Mouse (Mus musculus) midbrain, embryonic 12.5 days (tissue): ENCODE results near the gene Rtl1. TPM values are rescaled to one million over a fixed set of nuclear protein-coding genes. Genes with fewer than 3 reads are reported as not detected.

Experiments used
- ATAC-seq: fragments of 200-750 bp; cut with Nextera tagmentation; 2 replicates; pipeline ENCODE4 v1.8.0; 2017; ENCODE audit warnings: low read depth, moderate TSS enrichment, moderate library complexity; ENCODE audit not compliant: low FRiP score
- H3K27ac ChIP-seq: fragments of 300-500 bp; sonication (generic); replicated peaks from 2 replicates; pipeline ENCODE4 v1.5.1; 2016; ENCODE audit warnings: mild to moderate bottlenecking
- H3K27me3 ChIP-seq: fragments of 300-500 bp; sonication (generic); 2 replicates; pipeline ENCODE4 v1.6.1; 2016; ENCODE audit warnings: mild to moderate bottlenecking
- H3K36me3 ChIP-seq: fragments of 300-500 bp; sonication (generic); 2 replicates; pipeline ENCODE4 v1.6.1; 2016
- H3K4me1 ChIP-seq: fragments of 300-500 bp; sonication (generic); 2 replicates; pipeline ENCODE4 v1.6.1; 2016
- H3K4me2 ChIP-seq: fragments of 300-500 bp; sonication (generic); replicated peaks from 2 replicates; pipeline ENCODE4 v1.6.1; 2016; ENCODE audit warnings: mild to moderate bottlenecking, moderate library complexity
- H3K4me3 ChIP-seq: fragments of 300-500 bp; sonication (generic); 2 replicates; pipeline ENCODE4 v1.5.1; 2016; ENCODE audit warnings: mild to moderate bottlenecking
- H3K9ac ChIP-seq: fragments of 300-500 bp; sonication (generic); replicated peaks from 2 replicates; pipeline ENCODE4 v1.6.1; 2016; ENCODE audit warnings: mild to moderate bottlenecking, moderate library complexity
- H3K9me3 ChIP-seq: fragments of 300-500 bp; sonication (generic); 2 replicates; pipeline ENCODE4 v1.6.1; 2016; ENCODE audit warnings: mild to moderate bottlenecking
- WGBS: fragments of 180-500 bp; shearing (Covaris S2); methylation state at CpG from one replicate; pipeline ENCODE4 v1.1.7; 2016; 5-methylcytosine and 5-hydroxymethylcytosine counted together
- polyA plus RNA-seq: library from polyadenylated mRNA; unstranded; fragments of >200 nt; fragmentation: Nextera tagmentation; extraction: Ambion mirVana; gene quantifications from 2 replicates; pipeline ENCODE4 v1.2.1, GENCODE M21; 2016

Gene Rtl1
- polyA plus RNA-seq, 1 experiment from 2014 or later = 1.2 TPM

DNA sequence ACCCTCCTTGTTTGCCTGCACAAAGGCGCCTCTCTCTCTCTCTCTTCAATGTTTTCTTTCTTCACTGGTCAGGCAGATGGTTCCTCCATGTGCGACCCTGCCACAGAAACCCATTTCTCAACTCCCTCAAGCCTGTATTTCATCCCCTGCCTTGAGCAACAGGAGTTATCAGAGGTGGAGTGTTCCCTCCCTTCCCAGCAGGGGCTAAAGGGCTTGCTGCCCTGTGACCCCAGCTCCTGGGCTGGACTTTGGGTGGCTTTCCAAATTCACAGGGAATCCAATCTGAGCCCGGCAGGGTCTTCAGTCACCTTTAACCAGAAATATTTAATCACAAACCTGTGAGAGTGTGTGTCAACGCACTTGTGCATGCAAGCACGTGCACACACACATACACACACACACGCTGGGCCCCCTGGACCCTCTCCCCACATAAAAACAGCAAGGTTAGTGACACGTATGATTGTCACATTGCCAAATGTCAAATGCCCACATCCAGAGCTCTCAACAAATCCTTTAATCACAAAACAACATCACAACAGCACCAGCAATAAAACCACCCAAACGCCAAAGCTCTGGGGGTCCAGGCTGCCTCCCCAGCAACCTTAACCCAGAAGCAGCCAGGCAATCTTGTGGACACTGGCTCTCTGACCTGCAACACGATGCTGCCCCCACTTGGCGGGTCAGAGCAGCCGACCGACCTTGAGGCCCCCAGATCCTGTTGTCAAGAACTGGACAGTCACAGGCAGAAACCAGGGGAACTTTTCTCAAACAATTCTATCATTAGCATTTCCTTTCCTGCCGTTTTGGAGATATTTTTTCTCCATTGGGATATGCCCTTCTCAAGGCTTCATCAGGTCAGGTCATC, 8.7 kb upstream of the Rtl1 start:
- Histone ChIP-seq H3K4me3 (no peak overlapping the region), H3K4me2 (no peak overlapping the region), H3K4me1 (peaks cover 24% of the 10 kb centered on the region), H3K9me3 (peaks cover 17% of the 10 kb centered on the region), H3K27ac (no peak overlapping the region), H3K36me3 (peaks cover 61% of the 10 kb centered on the region), H3K27me3 (peaks cover 11% of the 10 kb centered on the region), H3K9ac (no peak overlapping the region)
- 46% methylated on average over 13 of the region's 13 CpGs for WGBS
- no peak for ATAC-seq

DNA sequence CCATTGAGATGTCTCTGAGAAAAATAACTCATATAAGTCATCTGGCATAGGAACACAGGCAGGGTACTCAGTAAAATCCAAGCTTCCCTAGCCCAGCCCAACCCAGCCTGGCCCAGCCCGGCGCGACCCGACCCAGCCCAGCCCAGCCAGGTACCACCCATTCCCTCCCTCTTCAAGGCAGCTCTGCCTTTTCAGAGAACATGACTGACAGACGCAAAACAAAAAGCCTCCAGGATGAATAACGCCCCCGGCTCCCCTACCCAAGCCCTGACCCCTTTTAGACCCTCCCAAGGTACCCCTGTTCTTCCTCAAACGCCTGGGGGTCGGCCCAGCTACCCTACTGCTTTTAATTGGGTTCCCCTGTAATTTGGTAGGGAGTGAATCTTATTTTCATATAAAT, 7.8 kb upstream of the Rtl1 start:
- Histone ChIP-seq H3K27ac (no peak overlapping the region), H3K4me2 (no peak overlapping the region), H3K36me3 (peaks cover 61% of the 10 kb centered on the region), H3K9me3 (peaks cover 17% of the 10 kb centered on the region), H3K4me1 (peaks cover 24% of the 10 kb centered on the region), H3K27me3 (peaks cover 9% of the 10 kb centered on the region), H3K4me3 (no peak overlapping the region), H3K9ac (no peak overlapping the region)
- ATAC-seq = no peak
- WGBS = 39% methylated on average over 6 of the region's 9 CpGs

DNA sequence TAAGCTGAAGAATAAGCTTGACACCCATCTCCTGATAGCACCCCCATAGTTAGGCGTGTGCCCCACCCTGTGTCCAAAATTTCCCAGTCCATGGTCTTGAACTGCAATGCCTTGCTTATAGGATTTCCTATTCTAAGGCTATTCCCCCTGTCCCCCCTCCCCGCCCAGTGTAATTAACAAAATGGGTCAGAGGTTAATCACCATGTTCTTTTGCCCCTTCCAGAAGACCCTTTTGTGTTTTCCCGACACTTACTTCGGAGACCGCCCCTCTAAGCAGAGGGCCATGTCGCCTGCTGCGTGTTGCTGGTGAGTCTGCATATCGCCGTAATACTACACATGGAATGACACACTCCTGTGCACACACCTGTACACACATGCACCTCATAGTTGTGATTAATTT, 7.1 kb upstream of the Rtl1 start:
- 30% methylated on average over 9 of the region's 9 CpGs for WGBS
- Histone ChIP-seq H3K27me3 (peaks cover 2% of the 10 kb centered on the region; the same call in 1 of the 2 replicates), H3K4me2 (no peak overlapping the region), H3K4me3 (no peak overlapping the region), H3K9ac (no peak overlapping the region), H3K4me1 (peaks cover 24% of the 10 kb centered on the region), H3K27ac (no peak overlapping the region), H3K9me3 (peaks cover 17% of the 10 kb centered on the region), H3K36me3 (peaks cover 54% of the 10 kb centered on the region)
- no peak for ATAC-seq

DNA sequence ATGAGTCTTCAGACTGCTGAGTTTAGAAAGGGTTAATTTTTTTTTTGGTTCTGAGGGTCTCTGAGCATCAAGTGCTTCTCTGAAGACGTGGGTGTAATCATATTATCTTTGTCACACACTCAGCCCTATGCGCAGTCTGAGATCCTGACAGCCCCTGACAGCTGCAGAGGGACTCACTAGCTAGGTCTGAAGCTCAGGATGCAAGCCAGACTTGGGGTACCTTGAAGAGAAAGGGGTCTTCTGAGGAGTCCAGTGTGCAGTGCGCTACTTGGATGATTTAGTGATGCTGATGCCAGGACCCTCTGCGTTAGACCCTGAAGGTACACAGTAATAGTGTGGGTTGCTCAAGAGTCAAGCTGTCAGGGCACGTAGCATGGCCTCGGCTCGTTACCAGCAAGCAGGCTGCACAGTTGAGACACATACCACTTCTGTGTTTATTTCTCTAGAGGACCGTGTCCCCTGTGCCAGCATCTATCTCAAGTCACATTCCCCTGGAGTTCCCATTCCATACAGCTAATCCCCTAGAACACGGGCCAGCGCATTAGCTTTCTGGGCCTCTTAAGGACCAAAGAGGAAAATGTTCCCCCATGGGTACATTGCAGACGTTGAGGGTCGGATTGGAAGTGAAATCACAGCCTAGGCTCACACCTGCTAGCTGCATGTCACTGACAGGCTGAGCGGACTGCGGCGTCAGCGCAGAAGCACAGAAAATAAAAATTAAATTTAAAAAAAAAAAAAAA, 5.0 kb upstream of the Rtl1 start:
- Histone ChIP-seq H3K9ac (no peak overlapping the region), H3K27me3 (peaks cover 8% of the 10 kb centered on the region), H3K4me2 (no peak overlapping the region), H3K4me3 (no peak overlapping the region), H3K4me1 (peaks cover 24% of the 10 kb centered on the region), H3K36me3 (peaks cover 47% of the 10 kb centered on the region), H3K27ac (no peak overlapping the region; the same call in 1 of the 2 replicates), H3K9me3 (peaks cover 4% of the 10 kb centered on the region)
- no peak for ATAC-seq
- 52% methylated on average over 16 of the region's 16 CpGs for WGBS

DNA sequence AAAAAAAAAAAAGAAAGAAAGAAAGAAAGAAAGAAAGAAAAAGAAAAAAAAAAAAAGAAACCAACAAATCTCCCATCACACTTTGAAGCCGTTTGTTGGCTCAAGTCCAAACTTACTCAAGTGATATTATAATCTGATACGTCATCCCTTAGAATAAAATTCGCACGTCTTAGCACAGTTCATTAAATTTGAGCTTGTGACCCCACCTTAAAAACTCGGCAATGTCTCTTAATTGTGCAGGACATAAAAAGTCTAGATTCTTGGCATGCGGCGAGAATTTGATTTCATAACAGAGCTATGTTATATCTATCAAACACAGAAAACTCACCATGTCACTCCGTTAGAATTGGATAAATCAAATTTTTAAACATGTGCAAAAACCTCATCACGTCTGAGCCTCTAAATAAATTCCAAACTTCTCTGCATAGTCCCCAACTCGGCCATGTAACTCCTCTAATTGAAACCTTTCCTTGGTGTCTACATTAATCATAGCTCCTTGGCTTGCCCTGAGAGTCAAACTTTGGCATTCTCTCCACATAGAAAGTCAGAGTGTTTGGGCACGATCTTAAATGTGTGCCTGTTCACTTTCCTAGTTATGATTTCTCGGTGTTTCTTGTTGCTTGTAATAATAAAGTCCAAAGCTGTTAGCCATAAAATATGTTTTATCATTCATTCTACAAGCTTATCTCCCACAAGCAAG, 1.4 kb downstream of the Rtl1 start:
- Histone ChIP-seq H3K9ac (no peak overlapping the region), H3K4me2 (no peak overlapping the region), H3K4me1 (no peaks in the 10 kb centered on the region), H3K27ac (no peak overlapping the region), H3K9me3 (no peaks in the 10 kb centered on the region), H3K27me3 (peaks cover 8% of the 10 kb centered on the region), H3K4me3 (no peak overlapping the region), H3K36me3 (peaks cover 29% of the 10 kb centered on the region)
- 83% methylated on average over 12 of the region's 12 CpGs for WGBS
- ATAC-seq = no peak

DNA sequence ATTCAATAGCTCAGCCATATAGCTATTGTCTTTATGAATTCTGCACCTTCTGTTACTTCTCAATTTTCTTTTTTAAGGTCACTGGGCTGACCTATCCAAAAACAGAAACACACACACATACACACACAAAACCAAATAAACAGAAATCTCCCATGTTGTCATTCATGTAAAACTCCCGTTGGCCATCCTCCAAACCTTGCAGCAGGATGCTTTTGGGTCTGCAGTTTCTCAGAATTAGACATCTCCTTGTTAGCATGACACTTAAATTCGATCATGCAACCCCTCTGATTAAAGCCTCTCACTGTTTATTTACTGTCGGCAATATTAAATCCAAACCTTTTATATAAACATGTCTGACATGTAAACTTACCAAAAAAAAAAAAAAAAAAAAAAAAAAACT, 3.4 kb downstream of the Rtl1 start:
- Histone ChIP-seq H3K27ac (no peak overlapping the region), H3K4me1 (no peaks in the 10 kb centered on the region), H3K4me3 (no peak overlapping the region), H3K9me3 (no peaks in the 10 kb centered on the region), H3K27me3 (peaks cover 6% of the 10 kb centered on the region), H3K4me2 (no peak overlapping the region), H3K36me3 (peaks cover 42% of the 10 kb centered on the region), H3K9ac (no peak overlapping the region)
- WGBS = 83% methylated on average over 3 of the region's 3 CpGs
- no peak for ATAC-seq

DNA sequence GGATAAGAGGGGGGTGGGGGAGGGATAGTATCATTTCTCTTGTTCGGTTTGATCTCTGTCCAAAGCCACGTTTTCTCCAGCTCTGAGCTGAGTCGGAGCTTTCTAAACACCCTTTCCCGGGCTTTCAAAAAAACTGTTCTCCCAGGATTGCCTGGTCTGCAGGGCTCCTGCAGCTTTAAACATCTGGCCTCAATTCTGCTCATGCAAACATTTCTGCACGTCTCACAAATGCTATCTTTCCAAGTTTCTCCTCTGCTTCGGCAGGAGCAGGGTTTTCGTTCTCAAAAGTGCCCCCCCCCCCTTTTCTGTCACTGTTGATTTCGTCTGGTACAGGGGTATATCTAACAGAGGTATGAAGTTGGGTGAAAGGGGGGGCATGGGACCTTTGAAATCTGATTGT, 3.9 kb downstream of the Rtl1 start:
- H3K9me3 ChIP-seq = no peaks in the 10 kb centered on the region
- no peaks in the 10 kb centered on the region for H3K4me1 ChIP-seq
- H3K4me2 ChIP-seq = no peak overlapping the region
- ATAC-seq = no peak
- WGBS = 55% methylated on average over 8 of the region's 8 CpGs
- peaks cover 41% of the 10 kb centered on the region for H3K36me3 ChIP-seq
- H3K9ac ChIP-seq = no peak overlapping the region
- no peak overlapping the region for H3K27ac ChIP-seq
- peaks cover 1% of the 10 kb centered on the region for H3K27me3 ChIP-seq
- no peak overlapping the region for H3K4me3 ChIP-seq

DNA sequence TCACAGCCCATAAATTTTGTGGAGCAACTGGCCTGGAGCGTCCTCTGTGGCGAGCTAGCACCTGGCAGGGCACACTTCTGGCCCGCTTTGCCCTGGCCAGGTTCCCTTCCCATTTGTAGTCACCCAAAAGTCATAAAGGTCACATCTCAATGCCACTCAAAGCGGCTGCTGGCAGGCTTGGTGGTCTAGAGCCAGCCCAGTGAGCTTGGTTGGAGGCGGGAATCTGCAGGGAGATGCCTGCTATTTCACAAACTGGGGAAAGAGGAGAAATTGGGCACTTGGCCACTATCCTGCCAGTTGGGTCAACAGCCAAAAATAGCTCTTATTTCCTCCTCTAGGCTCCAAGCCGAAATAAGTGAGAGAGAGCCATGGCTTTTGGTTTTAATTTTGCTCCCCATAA, 4.4 kb downstream of the Rtl1 start:
- Histone ChIP-seq H3K27me3 (no peaks in the 10 kb centered on the region), H3K9me3 (no peaks in the 10 kb centered on the region), H3K4me1 (no peaks in the 10 kb centered on the region), H3K27ac (no peak overlapping the region), H3K9ac (no peak overlapping the region), H3K4me2 (no peak overlapping the region), H3K4me3 (no peak overlapping the region), H3K36me3 (peaks cover 37% of the 10 kb centered on the region)
- WGBS = 82% methylated on average over 6 of the region's 6 CpGs
- no peak for ATAC-seq

DNA sequence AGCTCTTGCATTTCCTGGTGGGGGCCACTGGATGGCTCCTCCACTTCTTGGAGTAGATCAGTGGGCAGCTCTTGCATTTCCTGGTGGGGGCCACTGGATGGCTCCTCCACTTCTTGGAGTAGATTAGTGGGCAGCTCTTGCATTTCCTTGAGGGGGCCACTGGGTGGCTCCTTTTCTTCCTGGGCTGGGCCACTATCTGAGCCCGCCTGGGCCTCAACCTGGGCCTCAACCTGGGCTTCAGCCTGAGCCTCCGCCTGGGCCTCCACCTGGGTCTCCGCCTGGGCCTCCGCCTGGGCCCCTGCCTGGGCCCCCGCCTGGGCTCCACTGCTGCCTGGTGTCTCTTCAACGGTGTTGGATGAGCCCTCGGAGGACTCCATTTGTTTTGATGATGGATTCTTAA, 5.2 kb downstream of the Rtl1 start:
- Histone ChIP-seq H3K27me3 (no peaks in the 10 kb centered on the region), H3K4me3 (no peak overlapping the region), H3K9me3 (no peaks in the 10 kb centered on the region), H3K36me3 (peaks cover 41% of the 10 kb centered on the region), H3K9ac (no peak overlapping the region), H3K27ac (no peak overlapping the region), H3K4me2 (no peak overlapping the region), H3K4me1 (no peaks in the 10 kb centered on the region)
- 89% methylated on average over 7 of the region's 7 CpGs for whole genome bisulfite sequencing
- ATAC-seq = no peak

DNA sequence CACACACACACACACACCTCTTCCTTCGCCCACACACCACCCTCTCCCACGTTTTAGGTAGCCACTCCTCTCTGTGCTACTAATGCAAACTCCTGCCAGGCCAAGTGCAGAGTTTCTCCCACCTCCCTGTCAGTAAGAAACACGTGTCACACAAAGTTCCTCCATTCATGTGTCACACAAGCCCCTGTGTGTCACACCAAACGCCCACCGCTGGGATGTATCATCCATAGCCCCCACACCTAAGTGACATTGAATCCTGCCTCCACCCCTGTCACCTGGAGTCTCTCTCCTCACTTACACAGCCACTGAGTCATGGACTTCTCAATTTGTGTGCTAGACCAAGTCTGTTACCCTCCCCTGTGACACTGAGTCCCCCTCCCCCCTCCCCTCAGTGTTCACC, 17.9 kb downstream of the Rtl1 start:
- Histone ChIP-seq H3K9ac (no peak overlapping the region), H3K4me3 (no peak overlapping the region), H3K4me1 (no peaks in the 10 kb centered on the region), H3K27ac (no peak overlapping the region), H3K36me3 (peaks cover 37% of the 10 kb centered on the region), H3K27me3 (no peaks in the 10 kb centered on the region), H3K9me3 (no peaks in the 10 kb centered on the region), H3K4me2 (no peak overlapping the region)
- no peak for ATAC-seq
- WGBS = 79% methylated on average over 5 of the region's 5 CpGs

DNA sequence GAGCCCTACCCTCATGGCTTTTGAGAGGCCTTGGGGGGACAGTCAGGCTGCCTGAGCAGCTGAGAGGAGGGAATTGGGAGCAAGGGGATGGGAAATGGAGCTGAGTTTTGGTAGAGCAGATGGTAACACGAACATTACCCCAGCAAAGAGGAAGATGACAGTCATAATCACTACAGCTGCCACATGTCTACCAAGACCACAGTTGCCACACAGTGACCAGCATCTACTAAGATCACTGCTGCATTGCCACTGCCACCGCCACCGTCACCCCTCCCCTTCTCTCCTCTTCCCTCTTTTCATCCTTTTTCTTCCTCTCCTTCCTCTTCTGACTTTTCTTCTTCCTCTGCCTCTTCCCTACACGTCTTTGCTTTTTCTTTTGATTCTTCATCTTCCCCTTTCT, 27.9 kb downstream of the Rtl1 start:
- H3K4me1 ChIP-seq = no peaks in the 10 kb centered on the region
- peaks cover 59% of the 10 kb centered on the region for H3K36me3 ChIP-seq
- H3K4me3 ChIP-seq = no peak overlapping the region
- H3K27me3 ChIP-seq = no peaks in the 10 kb centered on the region; the same call in 1 of the 2 replicates
- no peak for ATAC-seq
- H3K4me2 ChIP-seq = no peak overlapping the region
- H3K9ac ChIP-seq = no peak overlapping the region
- H3K27ac ChIP-seq = no peak overlapping the region
- 85% methylated on average over 4 of the region's 4 CpGs for WGBS
- no peaks in the 10 kb centered on the region for H3K9me3 ChIP-seq
